Mouse (Mus musculus) spleen, postnatal 4 days (tissue): ENCODE data around the gene Brca1.
"Not testable (repeated sequence)": the region's sequence is repeated elsewhere in the genome, so short reads cannot be mapped to it uniquely, and the experiment has no call there.

Experiments
- DNase-seq, 2 experiments: peaks; one replicate each; pipeline ENCODE4 v3.0.0; 2022; ENCODE audit warnings: low spot score in 2 of 2

Gene Brca1

GRCm38 (mm10) chr11:101543533-101543932 lies 8.2 kb downstream of the Brca1 start:
- no peak for DNase-seq

GRCm38 (mm10) chr11:101526686-101527085 lies 25.1 kb downstream of the Brca1 start:
- no peak for DNase-seq

- DNase-seq: no peak
Measured at GRCm38 (mm10) chr11:101525936-101526595, 25.7 kb downstream of the Brca1 start.

GRCm38 (mm10) chr11:101525056-101525455 lies 26.7 kb downstream of the Brca1 start:
- DNase-seq: no peak

- DNase-seq: no peak
Measured at GRCm38 (mm10) chr11:101524446-101524845, 27.3 kb downstream of the Brca1 start.

- no peak for DNase-seq
Measured at GRCm38 (mm10) chr11:101519364-101519763, 32.4 kb downstream of the Brca1 start.

GRCm38 (mm10) chr11:101518937-101519336 lies 32.8 kb downstream of the Brca1 start:
- no peak for DNase-seq

GRCm38 (mm10) chr11:101507090-101507489 lies 44.7 kb downstream of the Brca1 start:
- DNase-seq: no peak

- no peak for DNase-seq
Measured at GRCm38 (mm10) chr11:101506269-101506780, 45.4 kb downstream of the Brca1 start.

- DNase-seq: peak in 1 of 2 experiments; percentile 22
Measured at GRCm38 (mm10) chr11:101486126-101486525, 65.6 kb downstream of the Brca1 start.

- DNase-seq: peak in 1 of 2 experiments; percentile 70
Measured at GRCm38 (mm10) chr11:101485509-101486028, 66.2 kb downstream of the Brca1 start.

GRCm38 (mm10) chr11:101484814-101485213 lies 66.9 kb downstream of the Brca1 start:
- DNase-seq: no peak

GRCm38 (mm10) chr11:101484245-101484644 lies 67.5 kb downstream of the Brca1 start:
- DNase-seq: peak in 1 of 2 experiments; percentile 79

- no peak for DNase-seq
Measured at GRCm38 (mm10) chr11:101483804-101484203, 68.0 kb downstream of the Brca1 start.

GRCm38 (mm10) chr11:101480912-101481311 lies 70.8 kb downstream of the Brca1 start:
- no peak for DNase-seq

- no peak for DNase-seq
Measured at GRCm38 (mm10) chr11:101479171-101479635, 72.6 kb downstream of the Brca1 start.

GRCm38 (mm10) chr11:101477552-101478211 lies 74.1 kb downstream of the Brca1 start:
- DNase-seq: no peak

- DNase-seq: no peak
Measured at GRCm38 (mm10) chr11:101477194-101477551, 74.6 kb downstream of the Brca1 start.

- not testable (repeated sequence) for DNase-seq
Measured at GRCm38 (mm10) chr11:101476361-101476760, 75.4 kb downstream of the Brca1 start.

GRCm38 (mm10) chr11:101474298-101474697 lies 77.5 kb downstream of the Brca1 start:
- no peak for DNase-seq

GRCm38 (mm10) chr11:101473686-101474085 lies 78.1 kb downstream of the Brca1 start:
- not testable (repeated sequence) for DNase-seq

- no peak for DNase-seq
Measured at GRCm38 (mm10) chr11:101472336-101472735, 79.4 kb downstream of the Brca1 start.

- no peak for DNase-seq
Measured at GRCm38 (mm10) chr11:101471926-101472325, 79.8 kb downstream of the Brca1 start.
